Mouse (Mus musculus) MEL (cell line): Measurements from ENCODE around the gene Insrr.

ENCODE experiments used
- CHD1 ChIP-seq: IDR thresholded peaks from 2 replicates; pipeline ENCODE4 v1.6.1; 2012; ENCODE audit warnings: low read depth, mild to moderate bottlenecking, inconsistent platforms, low read length, improper control_type of control experiment
- GATA1 ChIP-seq: IDR thresholded peaks from 2 replicates; pipeline ENCODE4 v1.6.1; 2011; ENCODE audit warnings: low read depth, low read length, improper control_type of control experiment
- KAT2A ChIP-seq: conservative IDR thresholded peaks from 2 replicates; pipeline ENCODE4 v1.6.1; 2012; ENCODE audit warnings: low read depth, low read length, improper control_type of control experiment, inconsistent platforms
- MAFK ChIP-seq: IDR thresholded peaks from 2 replicates; pipeline ENCODE4 v1.6.1; 2011; ENCODE audit warnings: low read depth, mild to moderate bottlenecking, low read length, improper control_type of control experiment, borderline replicate concordance
- MAX ChIP-seq: IDR thresholded peaks from 2 replicates; pipeline ENCODE4 v1.6.1; 2011; ENCODE audit warnings: low read length, improper control_type of control experiment
- POLR2A ChIP-seq, 2 experiments: IDR thresholded peaks; 2 replicates each; pipeline ENCODE4 v1.6.1; 2011 to 2012; ENCODE audit warnings: low read length in 2 of 2, mild to moderate bottlenecking in 2 of 2, control low read depth in 1 of 2, improper control_type of control experiment in 1 of 2, low read depth in 1 of 2, moderate library complexity in 1 of 2; ENCODE audit not compliant: control insufficient read depth in 1 of 2, insufficient read depth in 1 of 2, poor library complexity in 1 of 2
- TCF12 ChIP-seq: IDR thresholded peaks from 2 replicates; pipeline ENCODE4 v1.6.1; 2014; ENCODE audit warnings: low read depth, mild to moderate bottlenecking, inconsistent platforms, low read length, improper control_type of control experiment, moderate library complexity
- UBTF ChIP-seq: IDR thresholded peaks from 2 replicates; pipeline ENCODE4 v1.6.1; 2012; ENCODE audit warnings: low read depth, mild to moderate bottlenecking, inconsistent platforms, low read length, improper control_type of control experiment, moderate library complexity, borderline replicate concordance; ENCODE audit not compliant: insufficient read depth
- ZMIZ1 ChIP-seq: IDR thresholded peaks from 2 replicates; pipeline ENCODE4 v1.6.1; 2012; ENCODE audit warnings: low read depth, mild to moderate bottlenecking, inconsistent platforms, low read length, improper control_type of control experiment, moderate library complexity

- TF ChIP-seq CHD1 (no peak), MAFK (no peak), ZMIZ1 (no peak), UBTF (no peak), KAT2A (no peak), MAX (no peak), POLR2A (IDR thresholded peaks at IDR 0.05; ENCODE audit: control insufficient read depth in 1 of 2, insufficient read depth in 1 of 2, low read depth in 1 of 2, low read length in 2 of 2, poor library complexity in 1 of 2) (no peak), GATA1 (no peak), TCF12 (no peak)
Observed at GRCm38 (mm10) chr3:87749977-87750376, 46.8 kb upstream of the Insrr start.
